Mouse (Mus musculus): ENCODE data around the gene Notch3.

DNA sequence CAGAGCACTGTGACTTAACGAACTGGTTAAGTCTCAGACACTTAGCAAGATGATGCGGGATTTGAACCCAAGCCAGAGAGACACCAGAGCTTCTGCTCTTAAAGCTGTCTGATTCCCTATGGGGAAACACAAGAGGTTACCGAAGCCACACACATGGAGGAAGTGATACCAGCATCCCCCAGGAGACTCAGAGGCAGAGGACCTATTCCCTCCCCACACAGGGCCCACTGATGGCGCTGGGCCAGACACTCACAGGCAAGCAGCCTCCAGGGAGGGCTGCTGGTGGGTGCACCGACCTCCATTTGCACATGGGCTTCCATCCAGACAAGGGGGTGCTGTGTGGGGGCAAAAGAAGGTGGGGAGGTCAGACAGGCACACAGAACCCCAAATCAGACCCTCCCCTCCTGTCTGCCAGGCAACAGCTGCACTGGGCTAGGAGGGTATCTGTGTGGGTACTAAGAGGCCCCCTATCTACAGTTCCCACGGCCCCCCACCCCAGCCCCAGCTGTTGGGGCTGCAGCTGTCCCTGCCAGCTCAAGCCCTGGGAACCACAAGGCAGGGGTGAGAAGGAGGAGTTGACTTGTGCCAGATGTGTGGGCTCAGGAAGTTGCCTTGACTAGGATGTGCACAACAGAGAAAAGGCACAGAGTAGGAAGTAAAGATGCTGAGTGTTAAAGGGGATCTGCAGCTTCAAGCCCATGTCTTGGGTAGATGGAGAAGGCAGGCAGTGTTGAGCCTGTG lies 2.6 kb downstream of the Notch3 start:
- no peak for TF ChIP-seq EP300 (IDR thresholded peaks at IDR 0.05; ENCODE audit: insufficient read depth, low read depth, low read length)
- no peak for TF ChIP-seq CTCF (IDR thresholded peaks at IDR 0.05; ENCODE audit: low read depth, low read length)
- no peak for TF ChIP-seq POLR2A (IDR thresholded peaks at IDR 0.05; ENCODE audit: insufficient read depth, low read length)
